Mouse (Mus musculus) cerebellum, adult 11-12 months (tissue): Measurements from ENCODE around the gene Gm17584.
"Not testable (repeated sequence)": the region's sequence is repeated elsewhere in the genome, so short reads cannot be mapped to it uniquely, and the experiment has no call there.

ENCODE experiments used
- DNase-seq: peaks from one replicate; pipeline ENCODE4 v3.0.0; 2022

Gm17584 gene

DNA sequence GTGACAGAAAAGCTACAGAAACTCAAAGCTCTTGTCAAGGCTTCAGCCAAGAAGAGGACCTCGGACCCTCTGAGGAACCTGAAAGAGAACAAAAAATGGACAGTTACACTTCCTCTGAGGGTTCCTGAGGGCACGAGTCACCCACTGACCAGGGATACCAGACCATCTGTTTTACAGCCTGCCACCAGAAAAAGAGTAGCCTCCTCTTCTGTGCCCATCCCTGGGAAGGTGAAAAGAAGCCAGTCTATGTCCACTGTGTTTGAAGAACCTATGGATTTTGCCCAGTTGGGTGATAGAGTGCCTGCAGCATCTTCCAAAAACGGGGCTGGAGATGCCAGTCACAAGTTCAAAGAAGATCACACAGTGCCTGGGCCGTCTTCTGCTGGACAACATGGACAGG is at the start of gene Gm17584:
TSS of gene Gm17584 (plus strand) at position 301 of the 400 bp plus-strand sequence.
- DNase-seq, result not testable (repeated sequence)
